Mouse (Mus musculus) brain, embryonic 14.5 days (tissue): ENCODE measurements around the gene Aspn.

ENCODE experiments used
- CTCF ChIP-seq: fragments of 200-500 bp; IDR thresholded peaks from 2 replicates; pipeline ENCODE4 v1.5.1; 2012; ENCODE audit warnings: inconsistent platforms, mild to moderate bottlenecking, moderate library complexity, borderline replicate concordance; ENCODE audit not compliant: insufficient read depth, insufficient read length; ENCODE audit errors: extremely low read depth
- POLR2A ChIP-seq: fragments of 200-500 bp; IDR thresholded peaks from 2 replicates; pipeline ENCODE4 v1.6.1; 2012; ENCODE audit warnings: mild to moderate bottlenecking, inconsistent platforms, borderline replicate concordance; ENCODE audit not compliant: poor library complexity, insufficient read depth, insufficient read length, severe bottlenecking; ENCODE audit errors: extremely low read depth

DNA sequence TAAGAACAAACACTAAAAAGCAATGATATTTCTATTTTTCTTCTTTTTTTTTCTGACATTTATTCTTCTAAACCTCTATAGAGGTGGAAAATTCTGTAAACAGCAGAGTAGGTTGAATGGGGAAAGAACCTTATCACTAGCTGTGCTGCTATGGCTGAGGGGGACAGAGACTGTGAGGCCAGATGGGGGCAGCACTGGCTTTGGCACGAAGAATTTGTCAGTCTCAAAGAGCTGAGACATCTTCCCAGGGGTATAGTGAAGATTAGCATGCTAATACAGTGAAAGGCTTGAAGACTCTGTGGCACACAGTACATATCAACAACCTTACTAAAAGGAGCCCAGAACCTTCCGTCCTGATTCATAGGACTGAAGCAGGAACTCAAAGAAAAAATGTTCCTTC, 14.9 kb downstream of the Aspn start:
- TF ChIP-seq CTCF (peak; percentile 44; the same call in 1 of the 2 replicates), POLR2A (no peak)
